Mouse (Mus musculus): ENCODE data around the gene Nme2.

GRCm38 (mm10) chr11:93987026-93987425 is 31.0 kb upstream of the Nme2 start:
- no peak for TF ChIP-seq CTCF (IDR thresholded peaks at IDR 0.05; ENCODE audit: control insufficient read depth, insufficient read depth, insufficient read length)
- TF ChIP-seq MYOD1 (IDR thresholded peaks at IDR 0.05; ENCODE audit: control insufficient read depth, insufficient read length, low read depth): no peak
- TF ChIP-seq FOSL1 (IDR thresholded peaks at IDR 0.05; ENCODE audit: insufficient read depth, low read length, poor library complexity, severe bottlenecking): no peak
- no peak for TF ChIP-seq MYOG (IDR thresholded peaks at IDR 0.05; ENCODE audit: control insufficient read depth, extremely low read depth, insufficient read length)
- no peak for TF ChIP-seq MAX (IDR thresholded peaks at IDR 0.05)
- TF ChIP-seq USF1 (IDR thresholded peaks at IDR 0.05; ENCODE audit: low read depth): no peak
